Mouse (Mus musculus) forebrain, embryonic 15.5 days (tissue): Measurements from ENCODE around the gene 1700001L19Rik. TPM values are rescaled to one million over a fixed set of nuclear protein-coding genes. Genes with fewer than 3 reads are reported as not detected.
"Not testable (repeated sequence)": the region's sequence is repeated elsewhere in the genome, so short reads cannot be mapped to it uniquely, and the experiment has no call there.

ENCODE experiments used
- ATAC-seq: fragments of 200-750 bp; cut with Nextera tagmentation; replicated peaks from 2 replicates; pipeline ENCODE4 v1.8.0; 2017; ENCODE audit warnings: mild to moderate bottlenecking, moderate TSS enrichment, moderate library complexity
- H3K27ac ChIP-seq: fragments of 300-500 bp; sonication (generic); replicated peaks from 2 replicates; pipeline ENCODE4 v1.5.1; 2015; ENCODE audit warnings: mild to moderate bottlenecking, inconsistent platforms
- H3K27me3 ChIP-seq: fragments of 300-500 bp; sonication (generic); 2 replicates; pipeline ENCODE4 v1.6.1; 2015; ENCODE audit warnings: inconsistent platforms
- H3K36me3 ChIP-seq: fragments of 300-500 bp; sonication (generic); 2 replicates; pipeline ENCODE4 v1.6.1; 2015; ENCODE audit warnings: mild to moderate bottlenecking, inconsistent platforms
- H3K4me1 ChIP-seq: fragments of 300-500 bp; sonication (generic); 2 replicates; pipeline ENCODE4 v1.6.1; 2015; ENCODE audit warnings: inconsistent platforms
- H3K4me2 ChIP-seq: fragments of 300-500 bp; sonication (generic); replicated peaks from 2 replicates; pipeline ENCODE4 v1.6.1; 2015; ENCODE audit warnings: mild to moderate bottlenecking, inconsistent platforms
- H3K4me3 ChIP-seq: fragments of 300-500 bp; sonication (generic); 2 replicates; pipeline ENCODE4 v1.5.1; 2015; ENCODE audit warnings: mild to moderate bottlenecking, inconsistent platforms
- H3K9ac ChIP-seq: fragments of 300-500 bp; sonication (generic); replicated peaks from 2 replicates; pipeline ENCODE4 v1.6.1; 2015; ENCODE audit warnings: mild to moderate bottlenecking, inconsistent platforms
- H3K9me3 ChIP-seq: fragments of 300-500 bp; sonication (generic); 2 replicates; pipeline ENCODE4 v1.6.1; 2016; ENCODE audit warnings: inconsistent platforms
- WGBS: fragments of 180-500 bp; shearing (Covaris S2); methylation state at CpG from one replicate; pipeline ENCODE4 v1.1.7; 2015; ENCODE audit warnings: mixed read lengths; 5-methylcytosine and 5-hydroxymethylcytosine counted together
- polyA plus RNA-seq: library from polyadenylated mRNA; unstranded; fragments of >200 nt; fragmentation: Nextera tagmentation; extraction: Ambion mirVana; gene quantifications from 2 replicates; pipeline ENCODE4 v1.2.1, GENCODE M21; 2015

The 1700001L19Rik gene
- polyA plus RNA-seq, result 3.4 and 4.3 TPM in 2 replicates

DNA sequence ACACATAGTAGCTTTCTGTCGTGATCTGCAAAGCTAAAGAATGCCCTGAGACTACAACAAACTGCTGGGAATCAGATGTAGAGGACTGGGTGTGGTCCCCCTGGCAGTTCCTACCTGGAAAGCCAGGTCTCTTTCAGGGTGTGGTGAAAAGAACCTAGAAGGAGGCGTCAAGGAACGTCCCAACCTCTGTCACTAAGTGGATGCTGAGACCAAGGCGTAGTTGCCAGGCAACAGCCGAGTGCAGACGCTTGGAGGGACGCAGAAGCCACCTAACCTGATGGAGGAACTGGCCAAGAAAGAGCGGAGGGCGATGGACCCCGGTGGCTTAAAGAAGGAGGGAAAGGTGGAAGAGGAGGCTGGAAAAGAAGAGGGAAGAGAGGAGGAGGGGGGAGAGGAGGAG, at the start of gene 1700001L19Rik:
TSS of gene 1700001L19Rik (plus strand) at position 223 of the 400 bp plus-strand sequence.
- Histone ChIP-seq H3K27ac (no peak within 1 kb of the TSS), H3K36me3 (peaks cover 10% of the 10 kb centered on the region), H3K9me3 (no peaks in the 10 kb centered on the region), H3K9ac (no peak within 1 kb of the TSS), H3K4me1 (0 out of 2 replicates have a peak, but pooled peaks cover 3% of the 10 kb centered on the region), H3K4me3 (peak within 1 kb of the TSS; percentile 20), H3K27me3 (no peaks in the 10 kb centered on the region), H3K4me2 (peak within 1 kb of the TSS; percentile 35)
- WGBS, result 10% methylated on average over 10 of the region's 10 CpGs
- ATAC-seq, result no peak; the same call in 1 of the 2 replicates

DNA sequence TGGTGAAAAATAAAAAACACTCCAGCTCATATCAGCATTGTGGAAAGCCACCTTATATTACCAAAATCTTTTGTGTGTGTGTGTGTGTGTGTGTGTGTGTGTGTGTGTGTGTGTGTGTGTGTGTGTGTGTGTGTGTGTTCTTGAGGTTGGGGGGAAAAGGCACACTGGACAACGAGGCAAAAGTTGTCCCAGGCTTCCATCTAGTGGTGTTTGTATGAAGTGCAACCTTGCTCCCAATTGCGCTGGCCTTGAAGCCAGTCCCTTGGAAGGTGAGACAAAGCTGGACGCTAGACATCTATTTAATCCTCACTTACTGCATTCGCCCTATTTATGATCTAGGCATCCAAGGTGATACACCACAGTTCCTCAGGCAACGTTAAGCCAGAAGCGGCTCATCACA, 43.8 kb upstream of the 1700001L19Rik start:
- H3K27ac ChIP-seq, H3K4me2 ChIP-seq, H3K36me3 ChIP-seq, H3K9me3 ChIP-seq, H3K4me3 ChIP-seq, H3K9ac ChIP-seq, ATAC-seq, H3K4me1 ChIP-seq, H3K27me3 ChIP-seq: not testable (repeated sequence)
- WGBS, result 26% methylated on average over 6 of the region's 6 CpGs

DNA sequence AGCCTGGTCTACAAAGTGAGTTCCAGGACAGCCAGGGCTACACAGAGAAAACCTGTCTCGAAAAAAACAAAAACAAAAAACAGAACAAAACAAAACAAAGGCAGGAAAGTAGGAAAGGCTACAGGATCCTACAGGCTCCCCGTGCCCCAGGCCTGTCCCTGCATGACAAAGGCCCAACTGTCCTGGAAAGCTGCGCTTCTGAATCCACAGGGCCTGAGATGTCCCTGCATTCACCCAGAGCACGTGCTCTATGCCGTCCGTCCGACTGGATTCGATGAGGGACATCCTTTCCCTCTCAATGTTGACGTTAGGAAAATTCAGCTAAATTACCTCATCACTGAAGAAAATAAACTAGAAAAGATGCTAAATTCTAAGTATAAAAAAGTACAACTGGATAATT, 29.1 kb upstream of the 1700001L19Rik start:
- Histone ChIP-seq H3K9ac (no peak overlapping the region), H3K36me3 (peaks cover 57% of the 10 kb centered on the region)

DNA sequence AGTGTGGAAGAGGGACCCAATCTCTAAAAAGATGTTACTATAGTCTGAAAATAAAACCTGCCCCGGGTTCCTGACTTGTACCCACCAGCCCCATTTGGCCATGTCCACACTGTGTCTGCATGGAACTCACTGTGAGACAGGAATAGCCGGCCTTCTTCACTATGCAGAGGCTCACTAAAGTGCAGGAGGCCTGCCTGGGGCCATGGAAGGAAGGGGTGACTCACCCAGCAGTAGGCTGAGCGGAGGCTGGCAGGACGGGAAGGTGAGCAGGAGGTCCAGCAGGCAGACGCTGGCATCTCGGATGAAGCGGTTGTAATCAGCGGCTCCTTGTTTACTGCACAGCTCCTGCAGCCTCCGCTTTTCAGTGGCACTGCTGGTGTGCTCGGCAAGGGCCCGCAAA, 28.7 kb upstream of the 1700001L19Rik start:
- Histone ChIP-seq H3K4me3 (no peak overlapping the region), H3K27ac (no peak overlapping the region), H3K9ac (no peak overlapping the region), H3K27me3 (no peaks in the 10 kb centered on the region), H3K4me2 (no peak overlapping the region), H3K36me3 (peaks cover 53% of the 10 kb centered on the region), H3K4me1 (no peaks in the 10 kb centered on the region), H3K9me3 (no peaks in the 10 kb centered on the region)
- WGBS, result 93% methylated on average over 11 of the region's 11 CpGs
- no peak for ATAC-seq

More for the DNA sequence above, 29.1 kb upstream of the 1700001L19Rik start:
- WGBS, result 95% methylated on average over 9 of the region's 9 CpGs
- no peak overlapping the region for H3K4me3 ChIP-seq
- H3K9me3 ChIP-seq, result no peaks in the 10 kb centered on the region
- H3K4me2 ChIP-seq, result no peak overlapping the region
- H3K27me3 ChIP-seq, result no peaks in the 10 kb centered on the region
- H3K4me1 ChIP-seq, result no peaks in the 10 kb centered on the region
- no peak overlapping the region for H3K27ac ChIP-seq
- no peak for ATAC-seq

DNA sequence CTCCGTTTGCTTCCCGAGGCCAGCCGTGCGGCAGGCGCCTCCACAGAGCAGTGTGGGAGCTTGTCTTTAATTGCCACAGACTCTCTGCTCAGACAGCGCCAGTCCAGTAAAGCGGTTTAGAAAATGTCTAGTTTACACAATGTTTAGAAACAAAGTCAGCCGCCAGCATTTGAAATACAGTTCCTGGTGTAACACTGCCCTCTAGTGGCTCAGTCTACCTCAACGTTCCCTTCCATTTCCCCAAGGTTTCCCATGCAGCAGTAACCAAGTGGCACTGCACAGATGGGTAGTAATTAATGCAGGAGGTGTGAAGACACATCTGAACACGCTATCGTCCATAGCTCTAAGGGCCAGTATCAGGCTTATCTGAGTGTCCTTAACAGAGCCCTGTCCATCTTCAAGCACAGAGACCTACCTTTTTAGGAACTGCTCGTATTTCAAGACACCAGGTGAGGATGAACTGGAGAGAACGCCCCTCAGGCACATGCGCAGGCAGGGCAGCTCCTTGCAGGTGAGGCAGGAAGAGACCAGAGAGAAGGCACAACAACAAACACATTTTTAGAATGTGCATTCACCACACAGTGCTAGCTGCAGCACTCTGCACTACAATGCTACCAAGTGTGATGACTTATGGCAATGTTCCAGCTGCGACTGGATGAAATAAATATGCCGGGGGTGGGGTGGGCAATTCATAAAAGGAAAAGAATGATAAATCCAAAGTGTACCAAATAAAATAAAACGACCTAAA, 27.5 kb upstream of the 1700001L19Rik start:
- ATAC-seq, result peak; percentile 73
- no peak overlapping the region for H3K4me3 ChIP-seq
- no peak overlapping the region for H3K9ac ChIP-seq
- no peak overlapping the region for H3K4me2 ChIP-seq
- WGBS, result 62% methylated on average over 17 of the region's 17 CpGs
- no peaks in the 10 kb centered on the region for H3K4me1 ChIP-seq
- H3K9me3 ChIP-seq, result no peaks in the 10 kb centered on the region
- peaks cover 44% of the 10 kb centered on the region for H3K36me3 ChIP-seq
- H3K27me3 ChIP-seq, result no peaks in the 10 kb centered on the region
- H3K27ac ChIP-seq, result no peak overlapping the region

DNA sequence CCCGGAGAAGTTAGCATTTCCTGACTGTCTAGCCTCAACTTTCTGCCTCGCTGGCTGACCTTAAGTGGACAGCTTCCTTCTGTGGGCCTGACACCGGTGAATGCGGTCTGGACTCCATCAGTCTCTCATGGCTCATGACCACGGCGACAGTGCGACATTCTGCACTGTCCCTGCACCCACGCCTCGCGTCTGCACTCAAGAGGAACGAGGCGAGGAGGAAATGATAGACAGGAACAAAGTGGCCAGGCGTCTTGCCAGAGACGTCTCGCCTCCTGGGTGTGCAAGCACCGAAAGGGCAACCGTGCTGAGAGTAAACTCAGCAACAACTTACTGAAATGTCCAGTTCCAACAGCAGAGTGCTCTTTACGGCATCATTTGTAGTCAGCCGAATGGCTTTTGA, 25.0 kb upstream of the 1700001L19Rik start:
- peaks cover 41% of the 10 kb centered on the region for H3K36me3 ChIP-seq
- H3K9me3 ChIP-seq, result no peaks in the 10 kb centered on the region
- ATAC-seq, result no peak
- no peak overlapping the region for H3K27ac ChIP-seq
- no peaks in the 10 kb centered on the region for H3K27me3 ChIP-seq
- no peaks in the 10 kb centered on the region for H3K4me1 ChIP-seq
- no peak overlapping the region for H3K9ac ChIP-seq
- no peak overlapping the region for H3K4me3 ChIP-seq
- no peak overlapping the region for H3K4me2 ChIP-seq
- 94% methylated on average over 19 of the region's 19 CpGs for WGBS

DNA sequence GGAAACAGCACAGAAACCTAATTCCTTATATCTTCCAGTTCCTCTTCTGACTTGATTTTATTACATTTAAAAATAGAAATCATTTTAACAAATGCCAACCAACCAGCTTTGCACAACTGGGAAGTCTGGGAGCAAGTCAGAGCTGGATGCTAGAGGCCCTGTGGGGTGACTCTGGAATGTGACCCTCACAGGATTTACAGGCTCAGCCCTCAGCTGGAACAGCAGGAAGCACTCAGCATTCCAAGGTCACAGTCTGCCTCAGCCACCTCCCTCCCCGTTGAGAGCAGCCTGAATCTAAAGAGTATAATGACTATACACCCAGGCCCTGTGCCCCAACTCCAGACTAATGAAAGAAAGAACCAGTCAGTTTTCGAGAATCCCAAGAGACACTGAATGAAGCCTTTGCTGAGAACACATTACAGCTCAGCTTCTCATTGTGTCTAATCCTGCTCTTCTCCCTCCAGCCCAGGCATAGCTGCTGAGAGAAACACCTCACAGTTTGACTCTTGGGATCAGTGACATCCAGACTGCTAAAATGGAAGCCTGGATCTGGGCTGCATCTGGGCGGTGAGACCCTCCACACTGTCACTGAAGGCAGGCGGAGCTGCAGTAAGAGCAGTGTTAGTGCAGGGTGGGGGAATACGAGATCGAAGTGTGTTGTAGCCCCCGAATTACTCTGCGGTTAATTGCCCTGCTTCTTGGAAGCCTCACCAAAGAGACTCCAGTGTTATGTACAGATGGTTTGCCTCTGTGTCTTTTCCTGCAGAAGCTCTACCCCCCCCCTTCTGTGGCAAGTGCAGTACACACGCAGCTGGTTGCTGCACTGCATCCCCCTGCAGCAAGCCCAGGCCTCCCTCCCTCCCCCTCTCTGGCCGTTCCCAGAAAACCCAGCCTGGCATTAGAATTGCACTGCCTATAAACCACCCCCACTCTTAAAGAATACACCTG, 24.0 kb upstream of the 1700001L19Rik start:
- no peaks in the 10 kb centered on the region for H3K9me3 ChIP-seq
- no peaks in the 10 kb centered on the region for H3K27me3 ChIP-seq
- peaks cover 41% of the 10 kb centered on the region for H3K36me3 ChIP-seq
- no peak overlapping the region for H3K9ac ChIP-seq
- 66% methylated on average over 10 of the region's 10 CpGs for WGBS
- no peak overlapping the region for H3K4me2 ChIP-seq
- H3K27ac ChIP-seq, result no peak overlapping the region
- H3K4me1 ChIP-seq, result no peaks in the 10 kb centered on the region
- ATAC-seq, result no peak; the same call in 1 of the 2 replicates
- no peak overlapping the region for H3K4me3 ChIP-seq

DNA sequence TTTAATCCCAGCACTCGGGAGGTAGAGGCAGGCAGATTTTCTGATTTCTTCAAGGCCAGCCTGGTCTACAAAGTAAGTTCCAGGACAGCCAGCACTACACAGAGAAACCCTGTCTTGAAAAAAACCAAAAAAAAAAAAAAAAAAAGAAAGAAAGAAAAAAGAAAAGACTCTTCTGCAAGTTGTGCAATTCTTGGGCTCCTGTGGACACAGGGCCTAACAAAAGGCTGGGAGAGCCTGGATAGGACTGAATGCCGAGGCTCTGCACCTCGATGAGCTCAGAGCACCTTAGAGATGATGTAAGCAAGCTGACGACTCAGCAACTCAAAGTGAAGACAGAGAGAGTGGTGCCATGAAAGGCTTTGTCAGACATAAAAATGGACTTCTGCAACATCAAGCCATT, 22.8 kb upstream of the 1700001L19Rik start:
- Histone ChIP-seq H3K4me3 (no peak overlapping the region), H3K4me2 (no peak overlapping the region), H3K36me3 (peaks cover 41% of the 10 kb centered on the region), H3K4me1 (no peaks in the 10 kb centered on the region), H3K27me3 (no peaks in the 10 kb centered on the region), H3K9ac (no peak overlapping the region), H3K9me3 (no peaks in the 10 kb centered on the region), H3K27ac (no peak overlapping the region)
- 82% methylated on average over 4 of the region's 4 CpGs for WGBS
- ATAC-seq, result no peak

DNA sequence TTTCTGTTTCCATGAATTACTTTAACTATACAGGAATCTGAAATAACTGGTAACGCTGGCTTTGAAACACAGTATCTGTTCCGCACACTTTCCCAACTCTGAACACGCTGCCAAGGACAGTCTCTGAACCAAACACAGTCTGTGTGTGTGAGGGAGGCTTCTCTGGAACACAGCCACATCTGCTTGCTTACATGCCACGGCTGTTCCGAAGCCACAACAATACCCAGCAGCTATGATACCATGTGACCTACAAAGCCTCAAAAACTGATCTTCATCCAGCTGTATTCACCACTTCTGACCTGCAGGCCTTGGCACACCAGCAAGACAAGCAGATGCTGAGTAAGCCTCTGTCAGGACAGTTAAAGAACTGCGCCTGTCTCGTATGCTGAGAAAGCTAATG, 19.3 kb upstream of the 1700001L19Rik start:
- Histone ChIP-seq H3K9me3 (no peaks in the 10 kb centered on the region), H3K9ac (no peak overlapping the region)
- 80% methylated on average over 7 of the region's 7 CpGs for WGBS

DNA sequence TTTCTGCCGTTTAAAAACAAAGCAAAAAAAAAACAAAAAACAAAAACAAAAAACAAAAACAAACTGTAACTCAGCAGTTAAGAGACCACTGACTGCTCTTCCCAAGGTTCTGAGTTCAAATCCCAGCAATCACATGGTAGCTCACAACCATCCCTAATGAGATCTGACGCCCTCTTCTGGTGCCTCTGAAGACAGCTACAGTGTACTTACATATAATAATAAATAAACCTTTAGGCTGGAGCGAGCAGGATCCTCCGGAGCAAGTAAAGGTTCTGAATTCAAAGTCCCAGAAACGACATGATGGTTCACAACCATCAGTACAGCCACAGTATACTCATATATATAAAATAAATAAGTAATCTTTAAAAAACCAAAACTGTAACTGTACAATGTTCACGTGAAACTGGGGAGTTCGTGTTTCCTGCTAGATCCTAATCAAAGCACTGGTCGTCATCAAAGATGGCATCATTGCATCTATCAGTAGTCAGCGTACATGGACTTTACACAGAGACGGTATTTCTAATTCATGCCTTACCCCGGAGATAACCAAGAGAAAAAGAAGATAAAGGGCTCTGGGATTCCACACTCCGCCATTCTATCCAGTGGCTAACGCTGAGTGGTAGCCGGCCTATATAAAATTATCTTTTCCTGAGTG, 16.0 kb upstream of the 1700001L19Rik start:
- H3K4me2 ChIP-seq, result peak overlapping the region; percentile 90
- H3K9ac ChIP-seq, result peak overlapping the region; percentile 63
- no peaks in the 10 kb centered on the region for H3K27me3 ChIP-seq
- no peaks in the 10 kb centered on the region for H3K9me3 ChIP-seq
- no peak for ATAC-seq
- H3K36me3 ChIP-seq, result peaks cover 33% of the 10 kb centered on the region
- H3K27ac ChIP-seq, result peak overlapping the region; percentile 82; the same call in 1 of the 2 replicates
- 26% methylated on average over 14 of the region's 14 CpGs for WGBS
- peaks cover 26% of the 10 kb centered on the region for H3K4me1 ChIP-seq
- H3K4me3 ChIP-seq, result peak overlapping the region; percentile 90

More for the DNA sequence above, 19.3 kb upstream of the 1700001L19Rik start:
- ATAC-seq, result no peak
- H3K4me3 ChIP-seq, result no peak overlapping the region
- H3K27me3 ChIP-seq, result no peaks in the 10 kb centered on the region
- H3K27ac ChIP-seq, result no peak overlapping the region
- peaks cover 23% of the 10 kb centered on the region for H3K36me3 ChIP-seq
- no peak overlapping the region for H3K4me2 ChIP-seq
- peaks cover 17% of the 10 kb centered on the region for H3K4me1 ChIP-seq

DNA sequence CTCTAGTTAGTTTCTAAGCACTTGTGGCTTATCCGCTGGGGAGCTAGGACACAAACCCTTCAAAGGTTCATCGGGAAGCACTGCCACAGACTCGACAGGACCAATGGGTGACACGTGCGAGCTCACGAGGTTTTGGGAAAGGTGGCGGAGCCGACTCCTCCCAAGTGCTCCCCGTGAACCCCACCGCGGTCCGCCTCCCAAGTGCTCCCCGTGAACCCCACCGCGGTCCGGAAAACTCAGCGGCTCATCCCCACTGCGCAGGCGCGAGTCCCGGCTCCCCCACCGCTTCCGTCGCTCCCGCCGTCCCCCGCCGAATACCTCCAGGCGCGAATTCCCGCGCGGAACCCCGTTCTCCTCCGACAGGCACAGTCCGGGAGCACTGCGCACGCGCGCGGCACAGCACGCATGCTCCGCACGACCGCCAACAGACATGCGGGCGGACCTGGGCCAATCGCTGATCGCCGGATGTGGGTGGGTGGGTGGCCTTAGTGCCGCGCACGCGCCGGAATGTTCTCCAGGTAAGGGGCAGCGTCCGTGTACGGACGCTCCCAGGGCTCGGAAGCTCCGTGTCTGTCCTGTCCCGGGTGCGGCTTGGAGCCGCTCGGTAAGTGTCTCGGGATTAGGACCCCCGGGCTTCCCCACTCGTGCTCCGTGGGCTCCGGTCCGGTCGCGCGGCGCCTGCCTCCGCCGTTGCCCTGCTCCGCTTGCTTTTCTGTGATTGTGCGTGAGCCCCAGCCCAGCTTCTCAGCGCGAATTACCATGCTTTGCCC, 15.3 kb upstream of the 1700001L19Rik start, which contains the start of the genes Mtrr and Fastkd3:
TSS of gene Mtrr (minus strand) at position 403 of the 770 bp plus-strand sequence.
TSS of gene Fastkd3 (plus strand) at position 488 of the 770 bp plus-strand sequence.
- peak; percentile 100 for ATAC-seq
- peak within 1 kb of the TSS; percentile 90 for H3K4me2 ChIP-seq
- no peaks in the 10 kb centered on the region for H3K27me3 ChIP-seq
- H3K9me3 ChIP-seq, result no peaks in the 10 kb centered on the region
- peak within 1 kb of the TSS; percentile 90 for H3K4me3 ChIP-seq
- H3K9ac ChIP-seq, result peak within 1 kb of the TSS; percentile 63
- peaks cover 26% of the 10 kb centered on the region for H3K4me1 ChIP-seq
- peak within 1 kb of the TSS; percentile 82 for H3K27ac ChIP-seq
- H3K36me3 ChIP-seq, result peaks cover 34% of the 10 kb centered on the region
- under 1% methylated on average over 81 of the region's 81 CpGs for WGBS
